Mouse (Mus musculus): ENCODE results near the gene Mgat3.

Mgat3 gene

DNA sequence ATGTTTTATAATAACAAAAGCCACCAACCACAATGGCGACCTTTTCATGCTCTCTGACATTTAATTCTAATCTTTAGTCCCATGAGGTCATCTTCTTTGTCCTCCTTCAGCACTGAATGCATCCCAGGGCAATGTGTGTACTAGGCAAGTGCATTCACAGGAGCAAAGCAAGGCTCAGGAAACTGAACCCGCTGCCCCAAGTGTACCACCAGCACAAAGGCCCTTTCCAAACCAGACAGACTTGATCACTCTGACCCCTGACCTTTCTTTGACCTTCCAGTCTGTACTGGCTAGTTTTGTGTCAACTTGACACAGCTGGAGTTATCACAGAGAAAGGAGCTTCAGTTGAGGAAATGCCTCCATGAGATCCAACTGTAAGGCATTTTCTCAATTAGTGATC is 58.8 kb downstream of the Mgat3 start:
- DNase-seq, result no peak

DNA sequence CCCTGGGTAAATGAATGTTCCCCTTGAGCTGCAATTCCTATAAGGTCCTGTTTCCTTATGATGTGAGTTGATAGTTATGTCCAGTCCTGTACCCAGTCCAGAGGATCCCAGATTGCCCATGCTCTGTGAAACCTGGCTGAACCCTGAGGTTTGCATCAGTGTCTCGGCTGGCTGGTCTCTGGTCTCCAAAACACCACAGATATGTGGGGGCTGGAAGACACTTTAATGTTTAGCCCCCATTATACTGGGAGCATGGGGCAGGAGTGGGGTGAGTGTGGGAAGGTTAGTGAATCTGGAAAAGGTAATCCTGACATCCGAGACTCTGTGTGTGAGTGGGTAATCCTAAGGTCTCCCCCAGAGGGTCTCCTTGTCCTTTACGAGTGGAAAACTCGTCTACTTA is 59.5 kb downstream of the Mgat3 start:
- no peak for DNase-seq

DNA sequence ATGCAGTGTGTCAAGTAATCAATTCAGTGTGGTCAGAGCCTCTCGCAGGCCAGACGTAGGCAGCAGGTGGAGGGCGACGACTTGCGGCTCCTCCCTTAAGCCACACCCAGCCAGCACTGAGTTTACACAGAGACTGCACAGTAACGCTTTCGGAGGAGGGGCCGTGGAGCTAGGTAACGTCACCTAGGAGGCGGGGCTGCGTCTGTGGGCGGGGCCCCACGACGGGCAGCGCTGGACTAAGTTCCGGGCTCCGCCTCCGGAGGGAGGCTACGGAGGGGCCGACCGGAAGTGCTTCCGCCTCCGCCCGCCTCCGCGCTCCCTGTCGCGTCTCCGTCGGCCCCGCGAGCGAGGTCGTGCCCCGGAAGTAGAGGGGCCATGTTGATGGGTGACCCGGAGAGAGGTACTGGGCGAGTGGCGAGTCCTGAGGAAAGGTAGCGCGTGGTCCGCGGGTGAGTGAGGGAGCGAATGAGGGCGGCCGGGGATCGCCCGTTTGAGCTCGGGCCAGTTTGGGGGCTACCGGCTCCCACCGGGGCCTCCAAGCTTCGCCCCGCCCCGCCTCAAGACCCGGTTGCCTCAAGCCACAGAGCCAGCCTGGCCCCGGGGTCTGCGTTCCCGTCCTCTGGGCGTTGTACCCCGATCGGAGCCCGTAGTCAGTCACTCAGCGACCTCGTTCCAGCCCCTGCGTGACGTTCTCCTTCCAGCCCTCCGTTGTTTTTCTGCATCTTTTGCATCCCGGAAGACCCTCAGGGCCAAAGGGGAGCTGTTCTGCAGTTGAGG is 60.4 kb downstream of the Mgat3 start, which contains the start of gene Mief1:
Mief1 (plus strand) TSS at position 286 of the 777 bp plus-strand sequence.
- DNase-seq, result peak; percentile 95

DNA sequence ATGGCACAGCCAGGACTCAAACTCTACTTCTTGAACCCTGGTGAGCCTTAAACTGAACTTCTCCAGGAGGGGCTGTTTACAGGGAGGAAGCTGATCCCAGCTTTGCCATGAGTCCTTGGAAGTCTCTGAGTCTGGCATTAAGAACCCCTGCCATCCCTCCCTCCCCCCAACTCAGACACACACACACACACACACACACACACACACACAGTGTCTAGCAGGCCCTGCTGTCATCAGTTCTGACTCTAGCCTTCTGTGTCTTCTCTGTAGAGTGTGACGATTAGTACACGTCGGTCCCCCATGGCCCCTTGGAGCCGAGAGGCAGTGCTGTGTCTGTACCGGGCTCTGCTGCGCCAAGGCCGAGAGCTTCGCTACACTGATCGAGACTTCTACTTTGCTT is 62.0 kb downstream of the Mgat3 start, which contains the start of gene AC140267.1:
AC140267.1 (plus strand) TSS at position 301 of the 400 bp plus-strand sequence.
- DNase-seq, result no peak

DNA sequence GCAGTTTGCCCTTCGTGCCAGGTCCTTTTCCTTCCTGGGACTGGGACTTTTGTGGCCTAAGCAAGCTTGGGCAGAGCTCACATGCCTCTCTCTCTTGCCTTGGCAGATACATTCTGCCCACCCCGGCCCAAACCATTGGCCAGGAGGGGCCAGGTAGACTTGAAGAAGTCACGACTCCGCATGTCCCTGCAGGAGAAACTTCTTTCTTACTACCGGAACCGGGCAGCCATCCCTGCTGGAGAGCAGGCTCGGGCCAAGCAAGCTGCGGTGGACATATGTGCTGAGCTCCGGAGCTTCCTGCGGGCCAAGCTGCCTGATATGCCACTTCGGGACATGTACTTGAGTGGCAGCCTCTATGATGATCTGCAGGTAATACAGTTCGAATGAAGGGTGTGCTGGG is 74.6 kb downstream of the Mgat3 start:
- DNase-seq, result no peak

DNA sequence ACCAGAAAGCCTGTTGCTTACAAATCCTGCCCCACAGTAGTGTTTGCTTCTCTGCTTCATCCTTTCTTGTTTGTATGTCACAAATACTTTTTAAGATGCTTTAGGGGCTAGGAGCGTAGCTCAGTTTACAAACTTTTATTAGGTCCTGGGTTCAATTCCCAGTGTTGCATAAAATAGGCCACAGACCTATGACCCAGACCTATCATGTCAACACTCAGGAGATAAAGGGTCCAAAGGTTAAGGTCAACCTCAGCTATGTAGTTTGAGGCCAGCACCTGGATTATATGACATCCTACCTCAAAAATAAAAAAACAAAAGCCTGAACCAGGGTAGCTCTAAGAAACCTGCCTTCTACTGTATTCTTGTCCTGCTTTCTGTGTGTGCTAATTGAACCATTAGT is 75.1 kb downstream of the Mgat3 start:
- no peak for DNase-seq

DNA sequence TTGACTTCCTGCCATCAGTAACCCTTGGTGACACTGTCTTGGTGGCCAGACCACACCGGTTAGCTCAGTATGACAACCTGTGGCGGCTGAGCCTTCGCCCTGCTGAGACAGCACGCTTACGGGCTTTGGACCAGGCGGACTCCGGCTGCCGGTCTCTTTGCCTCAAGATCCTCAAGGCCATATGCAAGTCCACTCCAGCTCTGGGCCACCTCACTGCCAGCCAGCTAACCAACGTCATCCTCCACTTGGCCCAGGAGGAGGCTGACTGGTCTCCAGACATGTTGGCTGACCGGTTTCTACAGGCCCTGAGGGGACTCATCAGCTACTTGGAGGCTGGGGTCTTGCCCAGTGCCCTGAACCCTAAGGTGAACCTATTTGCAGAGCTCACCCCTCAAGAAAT is 76.2 kb downstream of the Mgat3 start:
- no peak for DNase-seq

DNA sequence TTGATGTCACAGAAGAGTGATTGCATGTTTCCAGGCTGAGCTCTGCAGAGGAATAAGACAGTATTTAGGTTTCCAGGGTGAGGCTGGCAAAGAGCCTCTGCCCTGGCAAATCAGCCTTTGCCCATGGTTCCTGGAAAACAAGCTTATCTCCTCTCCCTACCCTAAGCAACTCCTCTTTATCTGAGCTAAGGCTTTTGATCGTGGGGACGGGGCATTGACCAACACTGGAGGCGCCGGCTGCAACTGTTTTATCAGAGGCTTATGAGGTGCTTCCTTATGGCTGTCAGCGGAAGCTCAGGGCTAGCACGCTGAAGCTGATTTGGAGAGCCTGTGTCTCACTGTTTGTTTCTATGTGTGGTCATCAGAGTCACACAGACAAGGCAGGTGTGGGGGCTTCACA is 77.1 kb downstream of the Mgat3 start:
- DNase-seq, result no peak

DNA sequence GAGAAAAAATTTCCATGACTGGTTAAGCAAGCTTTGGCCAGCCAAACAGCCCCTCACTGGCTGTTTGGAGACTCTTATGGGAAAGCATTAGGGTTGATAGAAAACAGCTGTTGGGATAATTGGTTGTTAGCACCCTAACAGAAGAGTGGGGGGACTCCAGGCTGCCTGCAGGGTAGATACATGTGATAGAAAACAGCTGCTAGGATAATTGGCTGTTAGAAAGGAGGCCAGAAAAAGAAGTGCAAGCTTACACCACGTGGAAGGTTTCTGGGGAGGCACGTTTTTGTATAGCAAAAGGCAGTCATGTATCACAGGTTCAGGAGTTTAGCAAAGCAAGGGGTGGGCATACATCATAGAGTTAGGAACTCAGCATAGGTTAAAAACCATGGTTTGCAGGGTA is 80.0 kb downstream of the Mgat3 start:
- no peak for DNase-seq

DNA sequence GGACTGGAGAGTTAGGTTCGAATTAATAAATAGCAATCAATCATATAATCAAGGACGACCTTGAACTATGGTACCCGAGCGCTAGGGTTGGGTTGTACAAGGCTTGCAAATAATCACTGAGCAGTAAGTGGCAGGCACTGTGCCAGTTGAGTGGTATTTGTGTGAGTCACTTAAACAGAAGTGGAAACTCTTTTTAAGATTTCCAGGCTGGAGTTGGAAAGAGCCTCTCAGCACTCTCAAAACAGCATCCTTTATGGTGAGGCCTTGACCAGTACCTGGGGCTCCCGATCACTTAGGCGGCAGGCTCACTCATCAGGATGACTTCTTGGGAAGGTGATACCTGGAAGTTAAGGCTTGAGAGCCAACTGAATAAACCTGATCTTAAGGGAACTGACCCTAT is 80.7 kb downstream of the Mgat3 start:
- peak; percentile 60 for DNase-seq

DNA sequence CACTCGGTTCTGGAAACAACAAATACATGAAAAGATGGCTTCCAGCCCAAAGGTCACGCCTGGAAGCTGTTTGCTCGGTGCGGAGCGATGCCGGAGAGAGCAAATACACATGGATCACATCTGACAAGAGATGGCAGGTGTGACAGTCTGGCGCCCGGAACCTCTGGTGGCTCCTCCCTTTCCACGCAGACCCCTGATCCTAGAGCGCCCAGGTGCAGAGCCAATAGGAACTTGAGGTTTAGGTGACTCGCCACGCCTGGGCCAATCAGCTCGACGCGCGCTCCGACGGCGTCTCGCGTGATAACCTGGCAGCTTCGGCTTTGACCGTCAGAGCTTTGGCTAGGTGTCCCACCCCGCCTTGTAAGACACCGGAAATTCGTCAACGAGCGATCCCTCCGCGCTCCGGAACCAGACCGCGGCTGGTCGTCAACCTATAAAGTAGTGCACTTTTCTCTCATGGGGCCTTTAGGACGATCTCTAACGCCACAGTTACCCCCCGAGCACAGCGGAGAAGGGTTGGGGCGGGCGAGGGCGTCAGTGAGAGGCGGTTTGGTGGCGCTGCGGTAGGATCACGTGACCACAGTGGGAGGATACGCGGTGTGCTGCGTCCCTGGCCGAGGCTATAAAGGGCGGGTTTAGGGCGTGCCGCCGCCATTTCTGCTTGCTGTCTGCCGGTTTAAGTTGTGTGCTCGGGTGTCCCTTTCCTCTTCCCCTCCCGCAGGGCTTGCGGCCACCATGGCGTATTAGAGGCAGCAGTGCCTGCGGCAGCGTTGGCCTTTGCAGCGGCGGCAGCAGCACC is 81.5 kb downstream of the Mgat3 start, which contains the start of gene Atf4:
Atf4 (plus strand) TSS at position 338 of the 799 bp plus-strand sequence.
- peak; percentile 98 for DNase-seq

DNA sequence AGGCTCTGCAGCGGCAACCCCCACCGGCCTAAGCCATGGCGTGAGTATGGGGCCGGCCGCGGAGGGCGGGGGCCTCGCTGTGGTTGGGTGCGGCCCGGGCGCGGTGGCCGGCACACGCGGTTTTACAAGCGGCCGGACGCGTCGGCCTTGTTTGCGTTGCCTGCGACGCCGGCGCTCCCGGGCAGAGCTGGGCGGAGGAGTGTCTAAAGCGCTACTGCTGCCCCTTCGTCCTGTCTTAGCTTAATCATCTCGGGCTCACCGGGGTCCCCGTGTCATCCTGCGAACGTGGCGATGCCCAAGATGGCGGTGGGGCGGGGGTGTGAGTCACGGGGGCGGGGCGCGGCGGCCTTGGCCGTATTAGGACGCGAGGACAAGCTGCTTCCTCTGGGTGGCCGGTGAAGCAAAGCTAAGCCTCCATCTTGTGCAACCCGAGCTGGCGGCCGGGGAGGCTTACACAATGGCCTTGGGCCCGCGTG is 82.2 kb downstream of the Mgat3 start:
- DNase-seq, result peak; percentile 74

DNA sequence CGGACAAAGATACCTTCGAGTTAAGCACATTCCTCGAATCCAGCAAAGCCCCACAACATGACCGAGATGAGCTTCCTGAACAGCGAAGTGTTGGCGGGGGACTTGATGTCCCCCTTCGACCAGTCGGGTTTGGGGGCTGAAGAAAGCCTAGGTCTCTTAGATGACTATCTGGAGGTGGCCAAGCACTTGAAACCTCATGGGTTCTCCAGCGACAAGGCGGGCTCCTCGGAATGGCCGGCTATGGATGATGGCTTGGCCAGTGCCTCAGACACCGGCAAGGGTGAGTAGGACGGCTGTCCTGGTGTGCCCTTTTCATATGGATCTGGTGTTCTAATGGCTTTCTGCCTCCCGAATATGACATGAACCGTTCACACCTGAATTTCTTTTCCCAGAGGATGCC is 82.7 kb downstream of the Mgat3 start:
- no peak for DNase-seq

DNA sequence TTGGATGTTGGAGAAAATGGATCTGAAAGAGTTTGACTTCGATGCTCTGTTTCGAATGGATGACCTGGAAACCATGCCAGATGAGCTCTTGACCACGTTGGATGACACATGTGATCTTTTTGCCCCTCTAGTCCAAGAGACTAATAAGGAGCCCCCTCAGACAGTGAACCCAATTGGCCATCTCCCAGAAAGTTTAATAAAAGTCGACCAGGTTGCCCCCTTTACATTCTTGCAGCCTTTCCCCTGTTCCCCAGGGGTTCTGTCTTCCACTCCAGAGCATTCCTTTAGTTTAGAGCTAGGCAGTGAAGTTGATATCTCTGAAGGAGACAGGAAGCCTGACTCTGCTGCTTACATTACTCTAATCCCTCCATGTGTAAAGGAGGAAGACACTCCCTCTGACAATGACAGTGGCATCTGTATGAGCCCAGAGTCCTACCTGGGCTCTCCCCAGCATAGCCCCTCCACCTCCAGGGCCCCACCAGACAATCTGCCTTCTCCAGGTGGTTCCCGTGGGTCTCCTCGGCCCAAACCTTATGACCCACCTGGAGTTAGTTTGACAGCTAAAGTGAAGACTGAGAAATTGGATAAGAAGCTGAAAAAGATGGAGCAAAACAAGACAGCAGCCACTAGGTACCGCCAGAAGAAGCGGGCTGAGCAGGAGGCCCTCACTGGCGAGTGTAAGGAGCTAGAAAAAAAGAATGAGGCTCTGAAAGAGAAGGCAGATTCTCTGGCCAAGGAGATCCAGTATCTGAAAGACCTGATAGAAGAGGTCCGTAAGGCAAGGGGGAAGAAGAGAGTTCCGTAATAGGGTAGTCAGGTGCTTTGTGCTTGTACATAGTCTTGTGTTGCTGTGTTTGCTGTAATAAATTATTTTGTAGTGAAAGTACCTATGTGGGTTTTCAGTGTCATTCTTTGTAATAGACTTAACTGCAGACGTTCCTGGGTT is 83.4 kb downstream of the Mgat3 start:
- no peak for DNase-seq

DNA sequence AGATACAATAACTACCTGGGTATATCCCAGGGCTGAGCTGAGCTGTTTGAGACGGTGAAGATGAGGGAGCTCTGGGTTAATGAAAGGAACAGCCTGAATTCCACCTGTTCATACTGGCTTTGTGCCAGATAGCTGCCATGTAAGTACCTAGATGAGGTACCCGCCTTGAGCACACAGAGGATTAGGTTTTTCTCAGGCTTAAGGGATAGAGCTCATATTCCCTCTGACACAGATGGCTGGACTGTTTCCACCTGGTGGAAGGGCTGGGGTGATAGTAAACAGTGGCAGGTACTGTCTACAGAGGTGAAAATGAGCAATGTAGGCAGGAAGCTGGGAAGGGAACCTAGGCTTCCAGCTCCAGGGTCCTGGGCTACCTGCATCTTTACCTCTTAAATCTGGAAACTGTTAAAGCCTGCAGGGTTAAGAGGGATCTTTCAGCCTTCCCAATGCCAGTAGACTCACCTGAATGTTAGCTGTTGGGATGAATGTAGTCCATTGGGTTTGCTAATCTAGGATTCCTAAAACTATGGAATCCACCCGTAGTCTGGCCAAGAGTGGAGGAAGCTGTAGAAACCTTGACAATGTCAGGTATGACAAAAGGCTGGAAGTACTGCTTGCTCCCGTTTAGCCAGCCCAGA is 84.2 kb downstream of the Mgat3 start:
- DNase-seq, result no peak

DNA sequence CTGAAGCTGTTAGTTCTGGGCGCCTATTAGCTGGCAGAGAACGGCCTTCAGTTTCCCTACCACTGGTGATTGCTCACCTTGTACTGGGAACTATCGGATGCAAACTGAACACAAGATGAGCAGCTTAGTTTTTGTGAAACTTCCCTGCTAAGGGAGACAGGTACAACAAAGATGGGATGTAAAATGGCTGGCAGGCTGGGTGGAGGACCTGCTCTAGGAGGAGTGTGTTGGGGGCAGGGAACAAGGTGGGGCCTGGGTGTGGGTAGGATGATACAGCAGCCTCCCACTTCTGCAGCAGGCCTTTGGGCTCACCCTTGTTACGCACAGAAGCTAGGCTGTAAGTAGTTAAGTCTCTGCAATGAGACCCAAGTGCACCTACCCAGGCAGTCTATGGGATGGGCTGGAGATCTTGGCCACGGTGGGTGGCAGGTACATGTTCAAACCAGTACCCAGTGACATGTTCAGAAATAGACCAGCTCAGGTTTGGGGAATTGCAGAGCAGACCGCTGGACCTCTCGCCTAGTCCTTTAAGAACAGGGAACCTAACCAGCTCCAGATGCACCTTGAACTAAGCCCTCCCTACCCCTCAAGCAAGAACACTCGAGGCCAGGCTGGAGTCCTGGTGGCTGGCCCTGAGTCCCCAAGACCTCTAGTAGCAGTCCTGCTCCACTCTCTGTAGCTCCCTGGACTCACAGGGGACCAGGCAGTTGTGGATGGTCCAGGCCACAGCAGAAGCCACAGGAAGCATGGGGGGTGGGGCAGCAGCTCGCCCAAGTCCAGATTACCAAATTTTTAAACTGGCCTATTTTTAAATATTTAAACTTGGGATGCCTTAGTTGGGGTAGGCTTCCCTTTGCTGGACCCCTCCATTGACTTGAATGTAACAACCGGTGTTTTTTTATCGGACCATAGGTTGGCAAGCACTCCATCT is 85.0 kb downstream of the Mgat3 start:
- DNase-seq, result no peak

DNA sequence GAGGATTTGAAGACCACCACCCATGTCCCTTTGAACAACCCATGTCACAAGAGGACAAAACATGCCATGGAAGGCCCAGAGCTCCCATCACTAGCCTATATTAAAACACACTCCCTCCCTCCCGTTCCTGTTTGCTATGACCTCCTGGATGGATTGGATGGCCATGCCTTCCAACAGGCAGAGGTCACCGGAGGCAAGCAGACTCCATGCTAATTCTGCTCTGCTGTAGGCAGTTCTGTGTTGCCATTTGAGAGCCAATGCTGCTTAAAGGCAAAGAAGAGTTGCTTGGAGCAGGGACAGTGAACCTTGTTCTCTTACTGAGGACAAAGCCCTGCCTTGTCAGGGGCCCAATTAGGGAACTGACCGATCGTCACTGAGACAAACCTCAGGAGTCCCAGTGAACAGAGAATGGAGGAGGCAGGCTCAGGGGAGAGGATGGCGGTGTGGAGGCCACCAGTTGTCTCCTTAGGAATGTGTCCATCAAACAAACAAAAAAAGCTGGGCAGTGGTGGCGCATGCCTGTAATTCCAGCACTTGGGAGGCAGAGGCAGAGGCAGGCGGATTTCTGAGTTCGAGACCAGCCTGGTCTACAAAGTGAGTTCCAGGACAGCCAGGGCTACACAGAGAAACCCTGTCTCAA is 86.0 kb downstream of the Mgat3 start:
- DNase-seq, result no peak

DNA sequence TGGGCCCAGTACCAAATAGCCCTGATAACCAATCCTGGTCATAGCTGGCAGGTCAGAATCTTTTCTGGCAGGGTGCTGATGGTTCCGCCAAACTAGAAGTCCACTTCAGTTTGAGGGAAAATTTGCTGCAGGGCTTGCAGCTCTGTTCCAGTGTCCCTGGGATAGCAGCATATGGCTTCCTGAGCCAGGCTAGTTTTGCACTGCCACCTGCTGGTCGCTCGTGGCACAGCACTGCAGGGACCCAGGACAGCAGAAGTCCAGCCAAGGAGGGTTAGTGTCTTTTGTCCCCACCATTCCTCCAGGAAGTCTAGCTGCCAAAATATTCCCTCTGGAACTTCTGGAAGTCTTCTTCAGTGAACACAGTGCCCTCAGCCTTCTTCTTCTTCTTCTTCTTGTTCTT is 87.2 kb downstream of the Mgat3 start:
- DNase-seq, result peak; percentile 87

DNA sequence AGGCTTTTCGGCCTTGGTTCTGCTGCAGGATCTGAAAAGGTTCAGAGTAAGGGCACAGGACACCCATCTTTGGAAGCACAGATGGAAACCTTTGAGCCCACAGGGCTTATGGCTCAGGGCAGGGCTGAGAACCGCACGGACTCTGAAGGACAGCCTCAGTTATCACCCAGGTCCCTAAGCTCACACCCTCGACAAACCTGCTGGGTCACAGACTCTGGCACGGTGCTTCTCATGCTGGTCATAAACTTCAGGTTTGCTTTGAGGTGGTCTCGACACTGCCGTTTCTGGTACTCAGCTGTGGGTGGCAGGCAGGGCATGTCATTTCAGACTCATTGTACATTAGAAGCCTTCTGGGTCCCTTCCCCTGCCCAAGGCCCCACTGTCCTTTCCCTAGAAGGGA is 87.6 kb downstream of the Mgat3 start:
- no peak for DNase-seq
